Mouse (Mus musculus) spleen, adult 2 months (tissue): ENCODE measurements around the gene Vmn1r55. TPM values are rescaled to one million over a fixed set of nuclear protein-coding genes. Genes with fewer than 3 reads are reported as not detected.
"Not testable (repeated sequence)": the region's sequence is repeated elsewhere in the genome, so short reads cannot be mapped to it uniquely, and the experiment has no call there.

Source experiments
- DNase-seq, 2 experiments: peaks; one replicate each; pipeline versions ENCODE4 v3.0.0 to v3.0.0-alpha.2; 2012 to 2021; ENCODE audit warnings: low spot score in 2 of 2, low read depth in 1 of 2
- H3K27ac ChIP-seq: fragments of 200-500 bp; 2 replicates; pipeline ENCODE4 v1.5.1; 2012; ENCODE audit warnings: low read length, inconsistent platforms; ENCODE audit not compliant: insufficient read depth
- H3K27me3 ChIP-seq: fragments of 200-500 bp; 2 replicates; pipeline ENCODE4 v1.6.1; 2012; ENCODE audit warnings: mild to moderate bottlenecking, moderate library complexity, low read length, inconsistent platforms; ENCODE audit not compliant: control insufficient read depth, insufficient read depth
- H3K36me3 ChIP-seq: fragments of 200-500 bp; 2 replicates; pipeline ENCODE4 v1.6.1; 2012; ENCODE audit warnings: mild to moderate bottlenecking, low read length, inconsistent platforms; ENCODE audit not compliant: control insufficient read depth, insufficient read depth
- H3K4me1 ChIP-seq: fragments of 200-500 bp; 2 replicates; pipeline ENCODE4 v1.6.1; 2011; ENCODE audit warnings: inconsistent platforms; ENCODE audit not compliant: control insufficient read depth, insufficient read depth, insufficient read length
- H3K4me3 ChIP-seq: fragments of 200-500 bp; 2 replicates; pipeline ENCODE4 v1.5.1; 2011; ENCODE audit warnings: mild to moderate bottlenecking, inconsistent platforms; ENCODE audit not compliant: insufficient read depth, insufficient read length; ENCODE audit errors: extremely low read depth
- CTCF ChIP-seq: fragments of 200-500 bp; IDR thresholded peaks from 2 replicates; pipeline ENCODE4 v1.5.1; 2011; ENCODE audit warnings: mild to moderate bottlenecking, inconsistent platforms; ENCODE audit not compliant: insufficient read depth, insufficient read length, insufficient replicate concordance; ENCODE audit errors: extremely low read depth
- POLR2A ChIP-seq: fragments of 200-500 bp; IDR thresholded peaks from 2 replicates; pipeline ENCODE4 v1.6.1; 2011; ENCODE audit warnings: low read depth, low read length, inconsistent platforms
- WGBS: fragments of 180-500 bp; shearing (Covaris S2); methylation state at CpG from one replicate; pipeline ENCODE4 v1.1.7; 2018; 5-methylcytosine and 5-hydroxymethylcytosine counted together
- polyA plus RNA-seq: library from polyadenylated mRNA; depleted of rRNA; stranded (reverse); fragments of >200 nt; gene quantifications from 2 replicates; pipeline ENCODE4 v1.2.3, GENCODE M21; 2012; rRNA removed

Vmn1r55 gene
- polyA plus RNA-seq, 1 experiment, result not detected

DNA sequence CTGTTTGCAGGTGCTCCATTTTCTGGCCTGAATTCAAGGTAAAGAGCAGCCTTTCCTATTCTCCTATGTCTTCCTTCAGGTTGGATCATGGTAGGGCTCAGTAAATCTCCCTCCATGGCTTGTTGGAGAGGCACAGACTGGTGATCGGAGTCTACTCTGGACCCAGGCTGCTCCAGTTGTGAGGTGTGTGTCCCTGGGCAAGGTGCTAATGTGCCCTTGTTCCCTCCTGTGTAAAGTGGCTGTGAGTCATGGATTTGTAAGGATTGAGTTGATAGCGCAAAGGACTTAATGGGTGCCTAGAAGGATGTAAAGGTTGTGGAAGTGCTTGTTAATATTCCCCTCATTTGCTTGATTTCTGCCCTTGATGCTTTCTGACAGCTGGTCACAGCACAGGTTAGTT, 67.5 kb downstream of the Vmn1r55 start:
- peaks cover 13% of the 10 kb centered on the region for H3K36me3 ChIP-seq
- no peak overlapping the region for H3K4me3 ChIP-seq
- H3K27me3 ChIP-seq, result no peaks in the 10 kb centered on the region
- 95% methylated on average over 2 of the region's 2 CpGs for WGBS
- no peak for DNase-seq
- H3K4me1 ChIP-seq, result peaks cover 23% of the 10 kb centered on the region; the same call in 1 of the 2 replicates
- peak overlapping the region; percentile 63; the same call in 1 of the 2 replicates for H3K27ac ChIP-seq
- TF ChIP-seq POLR2A, result no peak
- TF ChIP-seq CTCF, result no peak

DNA sequence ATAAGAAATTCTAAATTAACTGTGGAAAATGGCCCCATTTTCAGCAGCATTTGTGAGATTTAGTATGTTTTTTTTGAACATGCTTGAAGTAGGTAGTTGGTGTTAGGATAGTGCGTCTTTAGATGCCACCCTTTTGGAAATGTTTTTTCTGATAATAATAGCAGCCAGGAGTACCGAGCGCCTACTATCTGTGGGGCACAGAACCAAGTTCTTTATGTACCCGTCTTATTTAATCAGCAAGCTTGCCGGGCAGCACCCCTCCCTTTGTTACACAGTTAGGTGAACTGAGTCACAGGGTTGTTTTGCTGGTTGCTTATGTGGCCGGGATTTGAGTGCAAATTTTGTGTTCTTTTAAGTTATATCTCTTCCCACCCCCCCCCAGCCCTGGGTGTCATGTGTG, 68.2 kb downstream of the Vmn1r55 start:
- Histone ChIP-seq H3K27ac (no peak overlapping the region), H3K4me3 (peak overlapping the region; percentile 25), H3K4me1 (peaks cover 23% of the 10 kb centered on the region; the same call in 1 of the 2 replicates), H3K27me3 (no peaks in the 10 kb centered on the region), H3K36me3 (peaks cover 20% of the 10 kb centered on the region)
- WGBS, result 51% methylated on average over 6 of the region's 6 CpGs
- no peak for TF ChIP-seq POLR2A
- TF ChIP-seq CTCF, result no peak
- no peak for DNase-seq

DNA sequence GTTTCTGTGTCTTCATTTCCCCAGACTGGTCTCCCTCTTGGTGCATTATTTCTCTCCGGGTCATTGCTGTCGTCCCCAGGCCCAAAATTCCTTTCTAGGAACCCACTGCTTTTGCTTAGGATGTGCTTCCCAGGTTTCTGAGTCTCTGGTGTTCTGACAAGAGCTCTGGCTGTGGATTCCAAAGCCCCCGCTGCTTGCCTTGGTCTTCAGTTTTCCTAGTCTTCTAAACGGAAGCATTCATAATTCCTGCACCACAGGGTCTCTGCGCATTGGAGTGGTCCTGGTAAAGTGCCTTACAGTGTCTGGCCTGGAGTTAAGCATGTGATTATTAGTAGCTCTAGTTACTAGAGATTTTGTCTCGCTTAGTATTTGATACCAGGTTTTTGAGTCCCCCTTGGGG, 68.7 kb downstream of the Vmn1r55 start:
- Histone ChIP-seq H3K36me3 (peaks cover 23% of the 10 kb centered on the region), H3K27ac (peak overlapping the region; percentile 90), H3K4me1 (peaks cover 23% of the 10 kb centered on the region; the same call in 1 of the 2 replicates), H3K4me3 (peak overlapping the region; percentile 90), H3K27me3 (no peaks in the 10 kb centered on the region)
- no peak for DNase-seq
- 14% methylated on average over 6 of the region's 6 CpGs for WGBS
- TF ChIP-seq POLR2A (no peak), CTCF (no peak)

DNA sequence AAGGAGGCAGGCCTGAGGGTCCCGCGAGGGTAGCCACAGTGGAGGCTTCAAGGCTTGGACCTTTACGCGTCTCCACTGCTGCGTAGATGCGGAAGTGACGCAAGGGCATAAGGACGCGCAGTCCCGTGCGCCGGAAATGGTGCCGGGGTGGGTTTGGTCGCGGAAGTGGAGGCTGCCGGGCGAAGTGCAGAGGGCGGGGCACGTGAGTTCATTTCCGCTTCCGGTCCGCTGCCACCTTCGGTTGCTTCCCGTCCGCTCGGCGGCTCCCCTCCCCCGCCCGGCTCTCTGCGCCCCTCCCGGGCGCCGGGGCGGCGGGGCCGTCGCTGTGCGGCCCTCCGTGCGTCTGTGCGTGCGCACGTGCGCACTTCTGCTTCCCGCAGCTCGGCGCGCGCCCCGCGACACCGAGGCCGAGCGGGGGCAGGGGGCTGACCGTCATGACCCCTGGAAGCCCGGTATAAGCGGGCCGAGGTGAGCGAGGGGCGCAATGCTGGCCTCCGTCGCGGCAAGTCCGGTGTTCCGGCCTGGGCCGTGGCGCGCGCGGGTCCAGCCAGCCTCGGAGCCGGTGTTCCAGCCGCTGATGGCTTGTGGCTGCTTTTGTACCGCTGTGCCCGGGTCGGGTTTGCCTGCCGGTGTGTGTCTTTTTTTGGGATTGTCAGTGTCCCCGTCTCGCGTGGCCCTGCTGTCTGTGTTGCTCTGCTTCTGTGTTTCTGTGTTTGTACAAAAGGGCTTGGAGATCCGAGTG, 69.3 kb downstream of the Vmn1r55 start, which contains the start of gene Epn1:
Epn1 (plus strand) TSS at position 226 of the 742 bp plus-strand sequence.
- peak within 1 kb of the TSS; percentile 90 for H3K4me3 ChIP-seq
- WGBS, result under 1% methylated on average over 78 of the region's 81 CpGs
- peak within 1 kb of the TSS; percentile 90 for H3K27ac ChIP-seq
- peak; percentile 94 to 96 for DNase-seq
- TF ChIP-seq POLR2A (peak; percentile 49; the same call in 1 of the 2 replicates), CTCF (no peak)
- H3K27me3 ChIP-seq, result no peaks in the 10 kb centered on the region
- H3K36me3 ChIP-seq, result peaks cover 27% of the 10 kb centered on the region
- H3K4me1 ChIP-seq, result peaks cover 23% of the 10 kb centered on the region; the same call in 1 of the 2 replicates

DNA sequence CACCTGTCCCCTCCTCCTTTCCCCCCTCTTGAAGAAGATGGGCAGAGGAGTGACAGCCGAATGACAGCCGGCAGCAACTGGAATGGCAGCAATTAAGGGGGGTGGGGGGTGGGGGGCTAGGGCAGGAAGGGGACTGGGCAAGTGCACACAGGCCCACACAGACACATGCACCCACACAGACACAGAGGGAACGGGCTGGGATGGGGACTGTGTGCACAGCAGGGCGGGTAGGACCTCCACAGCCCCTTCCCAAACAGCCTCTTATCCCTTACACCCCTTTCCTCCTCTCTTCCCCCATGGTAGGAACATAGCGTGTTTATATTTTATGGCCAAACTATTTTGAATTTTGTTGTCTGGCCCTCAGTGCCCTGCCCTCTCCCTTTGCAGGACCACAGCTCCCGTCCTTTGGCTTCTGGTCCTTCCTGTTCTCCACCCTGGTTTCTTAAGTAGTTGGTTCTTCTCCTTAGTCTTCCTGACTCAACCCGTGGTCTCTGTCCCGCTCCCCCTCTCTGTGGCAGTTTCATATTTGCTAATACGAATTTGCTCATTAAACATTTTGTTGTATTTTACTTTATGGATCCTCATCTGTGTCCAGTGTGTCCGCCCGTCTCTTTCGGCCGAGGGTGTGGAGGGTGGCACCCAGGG, 70.0 kb downstream of the Vmn1r55 start:
- Histone ChIP-seq H3K4me3 (peak overlapping the region; percentile 90), H3K36me3 (peaks cover 29% of the 10 kb centered on the region), H3K27ac (peak overlapping the region; percentile 76), H3K4me1 (peaks cover 19% of the 10 kb centered on the region; the same call in 1 of the 2 replicates)
- not testable (repeated sequence) for H3K27me3 ChIP-seq, DNase-seq
- WGBS, result 55% methylated on average over 10 of the region's 13 CpGs

Other genes with a start within 250 kb of the Vmn1r55 start
- gene Gm36210, start 243.2 kb downstream of the Vmn1r55 start, polyA plus RNA-seq, result 0.08 TPM in 1 of 2 replicates, not detected in the other
- 19.2 and 26.9 TPM in 2 replicates for gene Zfp628, start 234.5 kb downstream of the Vmn1r55 start, polyA plus RNA-seq
- 2.8 and 3.2 TPM in 2 replicates for gene Nat14, start 227.6 kb downstream of the Vmn1r55 start, polyA plus RNA-seq
- 1.7 and 1.8 TPM in 2 replicates for gene Ssc5d, start 223.9 kb downstream of the Vmn1r55 start, polyA plus RNA-seq
- gene Sbk2, start 185.3 kb downstream of the Vmn1r55 start, polyA plus RNA-seq, result 1.9 TPM in 2 replicates
- gene Sbk3, start 178.5 kb downstream of the Vmn1r55 start, polyA plus RNA-seq, result 0.05 and 0.06 TPM in 2 replicates
- gene Zfp579, start 153.5 kb downstream of the Vmn1r55 start, polyA plus RNA-seq, result 30.2 and 39.9 TPM in 2 replicates
- gene Zfp524, start 135.3 kb downstream of the Vmn1r55 start, polyA plus RNA-seq, result 24.2 and 32.0 TPM in 2 replicates
- gene Fiz1, start 135.0 kb downstream of the Vmn1r55 start, polyA plus RNA-seq, result 26.8 and 33.2 TPM in 2 replicates
- 0.12 TPM in 1 of 2 replicates, not detected in the other for gene Gm44973, start 134.2 kb downstream of the Vmn1r55 start, polyA plus RNA-seq
- 47.9 and 58.4 TPM in 2 replicates for gene Zfp865, start 129.3 kb downstream of the Vmn1r55 start, polyA plus RNA-seq
- 0.43 and 0.54 TPM in 2 replicates for gene Ccdc106, start 129.1 kb downstream of the Vmn1r55 start, polyA plus RNA-seq
- not detected in 2 replicates for gene 4632433K11Rik, start 115.6 kb downstream of the Vmn1r55 start, polyA plus RNA-seq
- gene Zfp784, start 111.2 kb downstream of the Vmn1r55 start, polyA plus RNA-seq, result 4.2 and 5.4 TPM in 2 replicates
- gene Zfp580, start 98.1 kb downstream of the Vmn1r55 start, polyA plus RNA-seq, result 12.7 and 24.9 TPM in 2 replicates
- 210 and 216 TPM in 2 replicates for gene U2af2, start 87.5 kb downstream of the Vmn1r55 start, polyA plus RNA-seq
- gene Epn1, start 69.4 kb downstream of the Vmn1r55 start, polyA plus RNA-seq, result 196 and 257 TPM in 2 replicates
- not detected in 2 replicates for gene Rfpl4, start 32.7 kb downstream of the Vmn1r55 start, polyA plus RNA-seq
- 0.21 and 0.43 TPM in 2 replicates for gene Rasl2-9, start 23.7 kb downstream of the Vmn1r55 start, polyA plus RNA-seq
- gene Vmn1r56, start 47.1 kb upstream of the Vmn1r55 start, polyA plus RNA-seq, result not detected in 2 replicates
- not detected in 2 replicates for gene Vmn1r57, start 68.8 kb upstream of the Vmn1r55 start, polyA plus RNA-seq
- not detected in 2 replicates for gene Gm5065, start 200.9 kb upstream of the Vmn1r55 start, polyA plus RNA-seq
- not detected in 2 replicates for gene Nlrp2, start 201.4 kb upstream of the Vmn1r55 start, polyA plus RNA-seq